ENCODE assay signal across 8 mouse cellular contexts in the genomic region with DNA sequence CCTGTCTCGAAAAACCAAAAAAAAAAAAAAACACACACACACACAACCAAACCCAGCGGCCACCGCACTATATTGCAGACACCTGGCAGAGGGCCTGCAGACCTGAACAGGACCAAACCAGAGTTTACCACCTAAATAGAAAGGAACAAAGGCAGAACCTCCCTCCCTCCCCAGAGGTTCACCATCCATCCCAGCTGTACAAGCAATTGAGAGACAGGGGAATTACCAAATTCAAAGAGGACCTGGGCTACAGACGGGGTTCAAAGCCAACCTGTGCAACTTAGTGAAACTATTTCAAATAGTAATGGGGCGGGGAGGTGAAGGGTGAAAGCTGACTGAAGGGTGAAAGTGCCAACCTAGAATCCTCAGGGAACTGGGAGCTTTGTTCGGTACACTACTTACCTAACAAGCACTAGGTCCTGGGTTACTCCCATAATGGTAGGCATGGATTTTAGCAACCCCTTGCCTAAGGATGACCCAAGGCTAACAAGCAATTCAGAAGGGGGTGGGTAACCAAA. TPM values are rescaled to one million over a fixed set of nuclear protein-coding genes. Genes with fewer than 3 reads are reported as not detected.
DNase-seq lines count a peak whose midpoint lies in the region; ATAC-seq and TF ChIP-seq lines count a peak whose summit lies in the region.

No protein-coding gene starts in this region.

- 0 out of 2 replicates have a peak, but pooled peaks have one; percentile 4 for TF ChIP-seq EP300 in ES-Bruce4 (IDR thresholded peaks at IDR 0.05; ENCODE audit: insufficient read depth, low read depth, low read length)
- no peak for TF ChIP-seq EP300 in liver, embryonic 14.5 days (IDR thresholded peaks at IDR 0.05; ENCODE audit: low read depth)

- peak overlapping the region; percentile 80 for H3K4me2 ChIP-seq in hindbrain, embryonic 12.5 days (replicated peaks)
- H3K4me2 ChIP-seq in liver, embryonic 14.5 days (ENCODE audit: low read depth), result peak overlapping the region; percentile 82

- no peaks in the 10 kb centered on the region for H3K4me1 ChIP-seq in ES-Bruce4 (ENCODE audit: control insufficient read depth, insufficient read depth, low read length)
- H3K4me1 ChIP-seq in hindbrain, embryonic 12.5 days, result peaks cover 37% of the 10 kb centered on the region
- H3K4me1 ChIP-seq in liver, embryonic 14.5 days (replicated peaks; ENCODE audit: control insufficient read depth in 2 of 2, insufficient read depth in 2 of 2, low read length in 1 of 2), result peaks cover 10 to 13% of the 10 kb centered on the region in 2 experiments; a peak in 3 of 4 replicates

- H3K9me3 ChIP-seq in ES-Bruce4 (replicated peaks; ENCODE audit: control insufficient read depth, insufficient read depth, low read length, poor library complexity, severe bottlenecking), result no peaks in the 10 kb centered on the region
- H3K9me3 ChIP-seq in hindbrain, embryonic 12.5 days (replicated peaks), result 0 out of 2 replicates have a peak, but pooled peaks cover 4% of the 10 kb centered on the region
- H3K9me3 ChIP-seq in liver, embryonic 14.5 days (ENCODE audit: control insufficient read depth, low read length), result no peaks in the 10 kb centered on the region

- 0 out of 2 replicates have a peak, but pooled peaks cover 6% of the 10 kb centered on the region for H3K36me3 ChIP-seq in ES-Bruce4 (ENCODE audit: control insufficient read depth, insufficient read depth, low read length, poor library complexity, severe bottlenecking)
- H3K36me3 ChIP-seq in hindbrain, embryonic 12.5 days, result peaks cover 41% of the 10 kb centered on the region
- peaks cover 24% of the 10 kb centered on the region for H3K36me3 ChIP-seq in liver, embryonic 14.5 days (replicated peaks; ENCODE audit: control insufficient read depth, insufficient read depth, low read depth)

- TF ChIP-seq CTCF in ES-Bruce4 (IDR thresholded peaks at IDR 0.05; ENCODE audit: low read depth, low read length), result no peak
- no peak for TF ChIP-seq CTCF in liver, embryonic 14.5 days (IDR thresholded peaks at IDR 0.05; ENCODE audit: low read depth)

- TF ChIP-seq POLR2A in ES-Bruce4 (IDR thresholded peaks at IDR 0.05; ENCODE audit: insufficient read depth, low read length), result no peak

- H3K27me3 ChIP-seq in ES-Bruce4 (ENCODE audit: control insufficient read depth, insufficient read depth, low read length, poor library complexity, severe bottlenecking), result no peaks in the 10 kb centered on the region
- H3K27me3 ChIP-seq in hindbrain, embryonic 12.5 days, result no peaks in the 10 kb centered on the region
- no peaks in the 10 kb centered on the region for H3K27me3 ChIP-seq in liver, embryonic 14.5 days (ENCODE audit: control insufficient read depth, insufficient read depth, low read length)

- peak overlapping the region; percentile 83 for H3K27ac ChIP-seq in ES-Bruce4 (ENCODE audit: insufficient read depth, low read length)
- H3K27ac ChIP-seq in hindbrain, embryonic 12.5 days, result no peak overlapping the region; the same call in 1 of the 2 replicates
- H3K27ac ChIP-seq in liver, embryonic 14.5 days, result no peak overlapping the region

- H3K4me3 ChIP-seq in ES-Bruce4 (ENCODE audit: low read depth, low read length), result peak overlapping the region; percentile 40
- peak overlapping the region; percentile 84 for H3K4me3 ChIP-seq in hindbrain, embryonic 12.5 days
- H3K4me3 ChIP-seq in liver, embryonic 14.5 days (ENCODE audit: insufficient read depth in 1 of 2, low read depth in 2 of 2, low read length in 2 of 2), result peak overlapping the region in 1 of 2 experiments; percentile 89; a peak in 1 of 4 replicates

- no peak for ATAC-seq in hindbrain, embryonic 12.5 days (ENCODE audit: low FRiP score)
- ATAC-seq in liver, embryonic 14.5 days (ENCODE audit: insufficient read depth), result no peak

- H3K9ac ChIP-seq in ES-Bruce4 (ENCODE audit: low read depth, poor library complexity, severe bottlenecking), result peak overlapping the region; percentile 95
- H3K9ac ChIP-seq in hindbrain, embryonic 12.5 days, result peak overlapping the region; percentile 45
- H3K9ac ChIP-seq in liver, embryonic 14.5 days (replicated peaks), result peak overlapping the region; percentile 93; the same call in 1 of the 2 replicates

- WGBS in hindbrain, embryonic 12.5 days, result 76% methylated on average over 6 of the region's 6 CpGs
- WGBS in liver, embryonic 14.5 days (ENCODE audit: insufficient replicate concordance), result 81% methylated on average over 6 of the region's 6 CpGs

- DNase-seq in cerebellum, adult 9-11 months, result peak; percentile 50
- no peak for DNase-seq in cerebellum, postnatal 25 days
- DNase-seq in liver, embryonic 14.5 days (ENCODE audit: low read depth in 3 of 3, low spot score in 3 of 3), result no peak
- DNase-seq in retina, embryonic 14.5 days (ENCODE audit: low spot score), result no peak
- DNase-seq in right cerebral cortex, postnatal 14 days, result no peak
- DNase-seq in frontal cortex, adult 2 months (ENCODE audit: extremely low spot score in 1 of 2, low spot score in 1 of 2), result no peak

RNA-seq across cellular contexts. Expression of a gene that starts 2.6 kb away (rescaled TPM):
- polyA plus RNA-seq in ES-Bruce4 (2011; ENCODE audit: insufficient read depth, insufficient read length, low read depth, missing spikeins), result 240 and 242 TPM in 2 replicates
- 242 and 254 TPM in 2 replicates for polyA plus RNA-seq in hindbrain, embryonic 12.5 days (2016; fragmentation: Nextera tagmentation; extraction: Ambion mirVana)
- polyA plus RNA-seq in liver, embryonic 14.5 days (2012; rRNA removed), result 19.5 and 26.5 TPM in 2 replicates
- polyA plus RNA-seq in liver, embryonic 14.5 days (2014; fragmentation: Nextera tagmentation; extraction: Ambion mirVana), result 26.1 and 29.8 TPM in 2 replicates
- polyA plus RNA-seq in frontal cortex, adult 2 months (2012; rRNA removed), result 168 and 188 TPM in 2 replicates

Comparison
In these comparisons a context has a peak if more than half of its experiments do, and no peak if none do; other contexts are left out.
1. H3K9ac ChIP-seq: peak in every context shown above with its lines; median percentile 95 in ES-Bruce4; 93 in liver, embryonic 14.5 days; 45 in hindbrain, embryonic 12.5 days.